Mouse (Mus musculus) embryo, embryonic 10 days (tissue): ENCODE data around the gene Gm10352.
"Not testable (repeated sequence)": the region's sequence is repeated elsewhere in the genome, so short reads cannot be mapped to it uniquely, and the experiment has no call there.

ENCODE experiments used
- DNase-seq: peaks from one replicate; pipeline ENCODE4 v3.0.0-alpha.2; 2015; ENCODE audit warnings: low spot score

Gm10352 gene

GRCm38 (mm10) chrY:2900689-2901088 is at the start of gene Gm10352:
Gene Gm10352 (plus strand): TSS chrY:2900989.
- not testable (repeated sequence) for DNase-seq

- not testable (repeated sequence) for DNase-seq
Observed at GRCm38 (mm10) chrY:2932282-2932681, 31.5 kb downstream of the Gm10352 start, which contains the start of gene Gm29289. Gene Gm29289 (plus strand): TSS chrY:2932582.
